Mouse (Mus musculus) heart, embryonic 16.5 days (tissue): ENCODE data around the gene Coro1c. TPM values are rescaled to one million over a fixed set of nuclear protein-coding genes. Genes with fewer than 3 reads are reported as not detected.

ENCODE experiments used
- ATAC-seq: fragments of 200-750 bp; cut with Nextera tagmentation; replicated peaks from 2 replicates; pipeline ENCODE4 v1.8.0; 2017; ENCODE audit warnings: moderate number of reproducible peaks; ENCODE audit not compliant: insufficient read depth, low FRiP score; ENCODE audit errors: extremely low read depth
- H3K27ac ChIP-seq: fragments of 300-500 bp; sonication (generic); 2 replicates; pipeline ENCODE4 v1.5.1; 2014; ENCODE audit warnings: mild to moderate bottlenecking, low read length, control low read depth, moderate library complexity
- H3K27me3 ChIP-seq: fragments of 300-500 bp; sonication (generic); 2 replicates; pipeline ENCODE4 v1.6.1; 2014; ENCODE audit warnings: low read length, mixed read lengths; ENCODE audit not compliant: control insufficient read depth, insufficient read depth
- H3K36me3 ChIP-seq: fragments of 300-500 bp; sonication (generic); 2 replicates; pipeline ENCODE4 v1.6.1; 2014; ENCODE audit not compliant: control insufficient read depth, insufficient read depth
- H3K4me1 ChIP-seq: fragments of 300-500 bp; sonication (generic); 2 replicates; pipeline ENCODE4 v1.6.1; 2014; ENCODE audit warnings: low read length, mixed read lengths; ENCODE audit not compliant: control insufficient read depth, insufficient read depth
- H3K4me2 ChIP-seq: fragments of 300-500 bp; sonication (generic); 2 replicates; pipeline ENCODE4 v1.6.1; 2014; ENCODE audit warnings: low read depth, mild to moderate bottlenecking, control low read depth, low read length
- H3K4me3 ChIP-seq: fragments of 300-500 bp; sonication (generic); 2 replicates; pipeline ENCODE4 v1.5.1; 2014; ENCODE audit warnings: mild to moderate bottlenecking, control low read depth, low read length
- H3K9ac ChIP-seq: fragments of 300-500 bp; sonication (generic); 2 replicates; pipeline ENCODE4 v1.6.1; 2014; ENCODE audit warnings: low read length, control low read depth
- H3K9me3 ChIP-seq: fragments of 300-500 bp; sonication (generic); replicated peaks from 2 replicates; pipeline ENCODE4 v1.6.1; 2016; ENCODE audit warnings: low read length; ENCODE audit not compliant: control insufficient read depth
- WGBS: fragments of 180-500 bp; shearing (Covaris S2); extraction: QIAGEN DNeasy Blood & Tissue Kit; methylation state at CpG from one replicate; pipeline ENCODE4 v1.1.7; 2014; 5-methylcytosine and 5-hydroxymethylcytosine counted together
- polyA plus RNA-seq: library from polyadenylated mRNA; unstranded; fragments of >200 nt; fragmentation: Nextera tagmentation; extraction: Ambion mirVana; gene quantifications from 2 replicates; pipeline ENCODE4 v1.2.1, GENCODE M21; 2015

Gene Coro1c
- polyA plus RNA-seq, 1 experiment from 2014 or later, result 85.9 TPM

GRCm38 (mm10) chr5:113840443-113840842, 68.1 kb downstream of the Coro1c start:
- Histone ChIP-seq H3K4me3 (no peak overlapping the region), H3K4me1 (no peaks in the 10 kb centered on the region; the same call in none of the 2 replicates), H3K36me3 (peaks cover 15% of the 10 kb centered on the region), H3K9ac (no peak overlapping the region), H3K4me2 (no peak overlapping the region), H3K27ac (no peak overlapping the region), H3K27me3 (no peaks in the 10 kb centered on the region), H3K9me3 (no peaks in the 10 kb centered on the region)
- WGBS, result 86% methylated on average over 4 of the region's 4 CpGs
- no peak for ATAC-seq

- no peak for ATAC-seq
- Histone ChIP-seq H3K27me3 (no peaks in the 10 kb centered on the region), H3K4me1 (no peaks in the 10 kb centered on the region), H3K27ac (no peak overlapping the region), H3K9me3 (no peaks in the 10 kb centered on the region), H3K9ac (no peak overlapping the region), H3K4me3 (no peak overlapping the region), H3K4me2 (no peak overlapping the region), H3K36me3 (no peaks in the 10 kb centered on the region)
- 79% methylated on average over 10 of the region's 10 CpGs for WGBS
Observed at GRCm38 (mm10) chr5:113836961-113837360, 71.6 kb downstream of the Coro1c start.

- no peak for ATAC-seq
- 49% methylated on average over 16 of the region's 16 CpGs for WGBS
- no peaks in the 10 kb centered on the region for H3K27me3 ChIP-seq
- no peaks in the 10 kb centered on the region for H3K4me1 ChIP-seq
- H3K4me2 ChIP-seq, result no peak overlapping the region
- H3K4me3 ChIP-seq, result no peak overlapping the region
- H3K9ac ChIP-seq, result no peak overlapping the region
- no peaks in the 10 kb centered on the region for H3K9me3 ChIP-seq
- no peaks in the 10 kb centered on the region for H3K36me3 ChIP-seq
- H3K27ac ChIP-seq, result no peak overlapping the region
Observed at GRCm38 (mm10) chr5:113833316-113833947, 75.1 kb downstream of the Coro1c start.

- peak within 1 kb of the TSS; percentile 22 for H3K4me3 ChIP-seq
- 0 out of 2 replicates have a peak within 1 kb of the TSS, but pooled peaks have one; percentile 2 for H3K4me2 ChIP-seq
- peak within 1 kb of the TSS; percentile 9; the same call in 1 of the 2 replicates for H3K27ac ChIP-seq
- H3K4me1 ChIP-seq, result no peaks in the 10 kb centered on the region
- H3K9me3 ChIP-seq, result no peaks in the 10 kb centered on the region
- H3K36me3 ChIP-seq, result no peaks in the 10 kb centered on the region
- 40% methylated on average over 8 of the region's 8 CpGs for WGBS
- no peaks in the 10 kb centered on the region for H3K27me3 ChIP-seq
- 0 out of 2 replicates have a peak, but pooled peaks have one; percentile 45 for ATAC-seq
- no peak within 1 kb of the TSS for H3K9ac ChIP-seq
Observed at GRCm38 (mm10) chr5:113832490-113832901, 76.1 kb downstream of the Coro1c start, which contains the start of gene Selplg. Gene Selplg (minus strand): TSS chr5:113832644.

GRCm38 (mm10) chr5:113831741-113832140, 76.8 kb downstream of the Coro1c start:
- H3K4me3 ChIP-seq, result peak overlapping the region; percentile 22
- H3K4me1 ChIP-seq, result no peaks in the 10 kb centered on the region
- no peak overlapping the region for H3K9ac ChIP-seq
- H3K4me2 ChIP-seq, result 0 out of 2 replicates have a peak overlapping the region, but pooled peaks have one; percentile 2
- 57% methylated on average over 3 of the region's 3 CpGs for WGBS
- H3K27me3 ChIP-seq, result no peaks in the 10 kb centered on the region
- peak overlapping the region; percentile 9; the same call in 1 of the 2 replicates for H3K27ac ChIP-seq
- no peak for ATAC-seq
- H3K36me3 ChIP-seq, result no peaks in the 10 kb centered on the region
- no peaks in the 10 kb centered on the region for H3K9me3 ChIP-seq

GRCm38 (mm10) chr5:113830796-113831195, 77.8 kb downstream of the Coro1c start:
- no peak overlapping the region for H3K27ac ChIP-seq
- no peak overlapping the region for H3K9ac ChIP-seq
- no peak overlapping the region for H3K4me2 ChIP-seq
- no peaks in the 10 kb centered on the region for H3K27me3 ChIP-seq
- H3K4me3 ChIP-seq, result no peak overlapping the region
- H3K9me3 ChIP-seq, result no peaks in the 10 kb centered on the region
- WGBS, result 75% methylated on average over 5 of the region's 5 CpGs
- H3K4me1 ChIP-seq, result no peaks in the 10 kb centered on the region
- ATAC-seq, result no peak
- H3K36me3 ChIP-seq, result no peaks in the 10 kb centered on the region

GRCm38 (mm10) chr5:113830292-113830643, 78.3 kb downstream of the Coro1c start:
- Histone ChIP-seq H3K4me2 (no peak overlapping the region), H3K36me3 (no peaks in the 10 kb centered on the region), H3K4me1 (no peaks in the 10 kb centered on the region), H3K27me3 (no peaks in the 10 kb centered on the region), H3K9ac (no peak overlapping the region; the same call in 1 of the 2 replicates), H3K27ac (no peak overlapping the region), H3K4me3 (peak overlapping the region; percentile 32), H3K9me3 (no peaks in the 10 kb centered on the region)
- no peak for ATAC-seq
- 37% methylated on average over 10 of the region's 10 CpGs for whole genome bisulfite sequencing

- Histone ChIP-seq H3K27me3 (no peaks in the 10 kb centered on the region), H3K4me2 (no peak overlapping the region), H3K4me1 (no peaks in the 10 kb centered on the region), H3K36me3 (no peaks in the 10 kb centered on the region), H3K9me3 (no peaks in the 10 kb centered on the region), H3K4me3 (peak overlapping the region; percentile 32), H3K27ac (no peak overlapping the region), H3K9ac (no peak overlapping the region; the same call in 1 of the 2 replicates)
- ATAC-seq, result no peak
- 69% methylated on average over 7 of the region's 7 CpGs for WGBS
Observed at GRCm38 (mm10) chr5:113829566-113830291, 78.8 kb downstream of the Coro1c start.

GRCm38 (mm10) chr5:113828481-113828880, 80.1 kb downstream of the Coro1c start:
- no peak overlapping the region for H3K9ac ChIP-seq
- no peaks in the 10 kb centered on the region for H3K9me3 ChIP-seq
- H3K4me2 ChIP-seq, result 0 out of 2 replicates have a peak overlapping the region, but pooled peaks have one; percentile 0
- H3K4me1 ChIP-seq, result no peaks in the 10 kb centered on the region
- peak overlapping the region; percentile 9; the same call in 1 of the 2 replicates for H3K4me3 ChIP-seq
- WGBS, result 55% methylated on average over 7 of the region's 7 CpGs
- peak overlapping the region; percentile 16; the same call in 1 of the 2 replicates for H3K27ac ChIP-seq
- no peaks in the 10 kb centered on the region for H3K27me3 ChIP-seq
- H3K36me3 ChIP-seq, result no peaks in the 10 kb centered on the region
- ATAC-seq, result no peak
